Mouse (Mus musculus) intestine, embryonic 15.5 days (tissue): ENCODE measurements around the gene Pdgfra. TPM values are rescaled to one million over a fixed set of nuclear protein-coding genes. Genes with fewer than 3 reads are reported as not detected.

Experiments
- ATAC-seq: fragments of 200-750 bp; cut with Nextera tagmentation; 2 replicates; pipeline ENCODE4 v1.8.0; 2017; ENCODE audit warnings: moderate TSS enrichment, moderate library complexity
- H3K27ac ChIP-seq: fragments of 300-500 bp; sonication (generic); 2 replicates; pipeline ENCODE4 v1.5.1; 2015; ENCODE audit warnings: mild to moderate bottlenecking, inconsistent platforms
- H3K27me3 ChIP-seq: fragments of 300-500 bp; sonication (generic); replicated peaks from 2 replicates; pipeline ENCODE4 v1.6.1; 2015; ENCODE audit warnings: inconsistent platforms
- H3K36me3 ChIP-seq: fragments of 300-500 bp; sonication (generic); 2 replicates; pipeline ENCODE4 v1.6.1; 2015; ENCODE audit warnings: inconsistent platforms
- H3K4me1 ChIP-seq: fragments of 300-500 bp; sonication (generic); replicated peaks from 2 replicates; pipeline ENCODE4 v1.6.1; 2015; ENCODE audit warnings: inconsistent platforms
- H3K4me2 ChIP-seq: fragments of 300-500 bp; sonication (generic); replicated peaks from 2 replicates; pipeline ENCODE4 v1.6.1; 2015; ENCODE audit warnings: mild to moderate bottlenecking, inconsistent platforms
- H3K4me3 ChIP-seq: fragments of 300-500 bp; sonication (generic); replicated peaks from 2 replicates; pipeline ENCODE4 v1.5.1; 2015; ENCODE audit warnings: inconsistent platforms
- H3K9ac ChIP-seq: fragments of 300-500 bp; sonication (generic); 2 replicates; pipeline ENCODE4 v1.6.1; 2015; ENCODE audit warnings: inconsistent platforms
- H3K9me3 ChIP-seq: fragments of 300-500 bp; sonication (generic); 2 replicates; pipeline ENCODE4 v1.6.1; 2016; ENCODE audit warnings: inconsistent platforms
- WGBS: fragments of 180-500 bp; shearing (Covaris S2); methylation state at CpG from one replicate; pipeline ENCODE4 v1.1.7; 2015; 5-methylcytosine and 5-hydroxymethylcytosine counted together
- polyA plus RNA-seq: library from polyadenylated mRNA; unstranded; fragments of >200 nt; fragmentation: Nextera tagmentation; extraction: Ambion mirVana; gene quantifications from 2 replicates; pipeline ENCODE4 v1.2.1, GENCODE M21; 2015

The Pdgfra gene
- polyA plus RNA-seq, 1 experiment from 2014 or later: 37.2 TPM

DNA sequence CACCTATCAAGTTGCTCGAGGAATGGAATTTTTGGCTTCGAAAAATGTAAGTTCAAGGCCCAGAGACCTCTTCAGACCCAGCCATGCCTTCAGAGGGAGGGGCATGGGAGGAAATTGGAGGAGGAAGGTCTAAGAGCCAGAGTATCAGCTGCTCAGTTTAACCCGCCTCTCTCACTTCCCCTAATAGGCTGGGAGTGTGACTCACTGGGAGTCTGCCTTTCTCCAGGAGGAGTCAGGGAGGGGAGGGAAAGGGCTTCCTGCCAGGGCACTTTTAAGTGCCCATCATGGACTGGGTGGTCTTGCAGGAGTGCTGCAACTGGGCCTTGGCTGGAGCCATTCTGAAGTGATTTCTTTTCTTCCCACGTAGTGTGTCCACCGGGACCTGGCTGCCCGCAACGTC, 33.5 kb downstream of the Pdgfra start:
- H3K9me3 ChIP-seq: no peaks in the 10 kb centered on the region
- WGBS: 84% methylated on average over 7 of the region's 7 CpGs
- H3K9ac ChIP-seq: no peak overlapping the region
- H3K4me2 ChIP-seq: no peak overlapping the region
- no peak for ATAC-seq
- no peak overlapping the region for H3K4me3 ChIP-seq
- H3K4me1 ChIP-seq: no peaks in the 10 kb centered on the region
- no peaks in the 10 kb centered on the region for H3K27me3 ChIP-seq
- no peak overlapping the region for H3K27ac ChIP-seq
- peaks cover 8% of the 10 kb centered on the region; the same call in 1 of the 2 replicates for H3K36me3 ChIP-seq

- Histone ChIP-seq H3K9me3 (no peaks in the 10 kb centered on the region), H3K4me3 (no peak overlapping the region), H3K4me2 (no peak overlapping the region), H3K4me1 (no peaks in the 10 kb centered on the region), H3K36me3 (0 out of 2 replicates have a peak, but pooled peaks cover 5% of the 10 kb centered on the region), H3K27me3 (no peaks in the 10 kb centered on the region), H3K27ac (no peak overlapping the region), H3K9ac (no peak overlapping the region)
- no peak for ATAC-seq
- WGBS: 84% methylated on average over 15 of the region's 15 CpGs
Observed at GRCm38 (mm10) chr5:75189319-75189987, 37.4 kb downstream of the Pdgfra start.

GRCm38 (mm10) chr5:75193107-75193506, 41.0 kb downstream of the Pdgfra start:
- no peak overlapping the region for H3K4me3 ChIP-seq
- H3K9me3 ChIP-seq: no peaks in the 10 kb centered on the region
- 89% methylated on average over 5 of the region's 5 CpGs for WGBS
- H3K27me3 ChIP-seq: no peaks in the 10 kb centered on the region
- H3K27ac ChIP-seq: no peak overlapping the region
- H3K36me3 ChIP-seq: 0 out of 2 replicates have a peak, but pooled peaks cover 4% of the 10 kb centered on the region
- H3K9ac ChIP-seq: no peak overlapping the region
- ATAC-seq: no peak
- H3K4me1 ChIP-seq: no peaks in the 10 kb centered on the region
- H3K4me2 ChIP-seq: no peak overlapping the region

DNA sequence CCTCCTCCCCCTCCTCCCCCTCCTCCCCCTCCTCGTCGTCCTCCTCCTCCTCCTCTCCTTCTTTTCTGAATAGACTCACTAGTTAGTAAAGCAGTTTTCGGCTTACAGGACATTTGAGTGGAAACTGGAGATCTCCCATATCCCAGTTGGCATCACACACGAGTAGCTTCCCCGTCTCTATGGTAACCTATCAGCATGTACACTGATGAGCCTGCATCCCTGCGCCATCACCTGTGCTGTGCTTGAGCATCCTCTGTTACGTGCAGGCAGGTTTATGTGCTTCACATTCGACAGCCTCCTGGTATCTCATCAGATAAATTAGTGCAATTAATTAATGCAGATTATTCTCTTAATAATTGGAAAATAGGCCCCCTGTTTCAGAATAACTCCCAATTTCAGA, 46.3 kb downstream of the Pdgfra start:
- no peak overlapping the region for H3K27ac ChIP-seq
- no peak overlapping the region for H3K9ac ChIP-seq
- no peaks in the 10 kb centered on the region for H3K9me3 ChIP-seq
- no peak for ATAC-seq
- no peaks in the 10 kb centered on the region for H3K4me1 ChIP-seq
- H3K4me2 ChIP-seq: no peak overlapping the region
- H3K4me3 ChIP-seq: no peak overlapping the region
- 0 out of 2 replicates have a peak, but pooled peaks cover 2% of the 10 kb centered on the region for H3K36me3 ChIP-seq
- H3K27me3 ChIP-seq: no peaks in the 10 kb centered on the region
- WGBS: 79% methylated on average over 8 of the region's 8 CpGs

- WGBS: 70% methylated on average over 9 of the region's 9 CpGs
- no peaks in the 10 kb centered on the region for H3K9me3 ChIP-seq
- H3K27ac ChIP-seq: no peak overlapping the region
- no peaks in the 10 kb centered on the region for H3K4me1 ChIP-seq
- no peak for ATAC-seq
- H3K36me3 ChIP-seq: no peaks in the 10 kb centered on the region
- H3K27me3 ChIP-seq: no peaks in the 10 kb centered on the region
- no peak overlapping the region for H3K9ac ChIP-seq
- no peak overlapping the region for H3K4me3 ChIP-seq
- no peak overlapping the region for H3K4me2 ChIP-seq
Observed at GRCm38 (mm10) chr5:75199698-75200365, 47.7 kb downstream of the Pdgfra start.

DNA sequence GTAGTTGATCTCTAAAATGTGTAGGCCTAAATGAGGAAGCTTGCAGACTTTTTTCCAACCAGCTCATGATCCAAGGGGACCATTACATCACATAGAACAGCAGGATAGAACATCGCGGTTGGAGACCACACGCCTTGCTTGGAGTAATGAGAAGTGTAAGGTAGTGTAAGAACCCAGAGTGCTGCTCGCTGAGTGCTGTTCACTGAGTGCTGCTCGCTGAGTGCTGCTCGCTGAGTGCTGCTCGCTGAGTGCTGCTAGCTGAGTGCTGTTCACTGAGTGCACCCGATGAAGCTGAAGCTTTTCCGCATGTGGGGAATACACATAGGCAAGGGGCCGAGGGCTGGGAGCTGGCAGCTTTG, 48.3 kb downstream of the Pdgfra start:
- H3K27ac ChIP-seq: no peak overlapping the region
- no peak overlapping the region for H3K4me3 ChIP-seq
- 89% methylated on average over 10 of the region's 10 CpGs for WGBS
- no peaks in the 10 kb centered on the region for H3K4me1 ChIP-seq
- no peaks in the 10 kb centered on the region for H3K36me3 ChIP-seq
- no peak for ATAC-seq
- H3K4me2 ChIP-seq: no peak overlapping the region
- no peaks in the 10 kb centered on the region for H3K27me3 ChIP-seq
- no peak overlapping the region for H3K9ac ChIP-seq
- no peaks in the 10 kb centered on the region for H3K9me3 ChIP-seq

- WGBS: 85% methylated on average over 3 of the region's 3 CpGs
- H3K4me2 ChIP-seq: no peak overlapping the region
- no peak for ATAC-seq
Observed at GRCm38 (mm10) chr5:75207905-75208304, 55.8 kb downstream of the Pdgfra start.

DNA sequence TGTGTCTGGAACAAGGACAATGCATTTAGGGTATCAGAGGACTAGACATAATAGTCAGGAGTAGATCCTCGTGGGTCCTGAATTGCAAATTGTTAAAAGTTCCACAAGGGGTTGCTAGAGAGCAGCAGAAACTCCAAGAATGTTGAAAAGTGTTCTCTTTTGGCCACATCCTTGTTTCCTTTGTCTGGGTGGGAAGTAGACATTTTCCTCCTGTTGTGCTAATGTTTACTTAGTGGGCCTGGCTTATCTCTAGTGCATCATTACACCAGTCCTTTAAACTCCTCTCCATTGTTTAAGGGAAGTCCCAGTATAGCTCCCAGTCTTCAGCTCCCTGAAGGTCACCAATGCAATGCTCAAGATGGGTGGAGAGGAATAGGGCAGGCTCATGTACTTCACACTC, 57.9 kb downstream of the Pdgfra start:
- Histone ChIP-seq H3K4me1 (0 out of 2 replicates have a peak, but pooled peaks cover 2% of the 10 kb centered on the region), H3K9ac (no peak overlapping the region), H3K27me3 (no peaks in the 10 kb centered on the region), H3K36me3 (no peaks in the 10 kb centered on the region), H3K4me3 (no peak overlapping the region), H3K9me3 (no peaks in the 10 kb centered on the region), H3K27ac (no peak overlapping the region), H3K4me2 (no peak overlapping the region)
- peak; percentile 45 for ATAC-seq
- WGBS: 5% methylated on average over 1 of the region's 1 CpGs

More at GRCm38 (mm10) chr5:75207905-75208304, 55.8 kb downstream of the Pdgfra start:
- H3K27ac ChIP-seq: no peak overlapping the region
- no peaks in the 10 kb centered on the region for H3K9me3 ChIP-seq
- H3K4me1 ChIP-seq: 0 out of 2 replicates have a peak, but pooled peaks cover 2% of the 10 kb centered on the region
- no peaks in the 10 kb centered on the region for H3K27me3 ChIP-seq
- no peaks in the 10 kb centered on the region for H3K36me3 ChIP-seq
- no peak overlapping the region for H3K4me3 ChIP-seq
- H3K9ac ChIP-seq: no peak overlapping the region

GRCm38 (mm10) chr5:75214520-75214919, 62.4 kb downstream of the Pdgfra start:
- WGBS: 52% methylated on average over 6 of the region's 6 CpGs
- ATAC-seq: no peak
- H3K27me3 ChIP-seq: no peaks in the 10 kb centered on the region

DNA sequence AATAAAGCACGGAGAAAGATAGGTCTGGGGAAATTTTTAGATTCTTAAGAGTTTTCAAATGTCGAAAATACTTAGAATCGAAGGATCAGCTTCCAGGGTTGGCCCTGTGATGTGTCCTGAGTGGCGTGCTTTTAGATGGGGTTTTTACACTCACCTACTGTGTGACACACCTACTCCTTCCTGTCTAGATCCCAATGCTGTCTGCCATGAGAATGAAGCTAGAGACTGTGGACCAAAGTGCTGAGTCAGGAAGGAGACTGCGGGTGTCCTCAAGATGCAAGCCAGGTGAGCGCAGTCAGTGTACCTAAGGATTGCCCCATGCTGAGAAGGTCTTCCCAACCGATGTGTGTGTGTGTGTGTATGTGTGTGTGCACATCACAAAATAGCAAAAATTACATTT, 62.8 kb downstream of the Pdgfra start:
- H3K4me1 ChIP-seq: 0 out of 2 replicates have a peak, but pooled peaks cover 2% of the 10 kb centered on the region
- no peak overlapping the region for H3K4me3 ChIP-seq
- H3K27me3 ChIP-seq: no peaks in the 10 kb centered on the region
- ATAC-seq: no peak
- H3K27ac ChIP-seq: no peak overlapping the region
- no peak overlapping the region for H3K9ac ChIP-seq
- 75% methylated on average over 7 of the region's 7 CpGs for WGBS
- no peaks in the 10 kb centered on the region for H3K9me3 ChIP-seq
- no peaks in the 10 kb centered on the region for H3K36me3 ChIP-seq
- no peak overlapping the region for H3K4me2 ChIP-seq

More at GRCm38 (mm10) chr5:75214520-75214919, 62.4 kb downstream of the Pdgfra start:
- Histone ChIP-seq H3K27ac (no peak overlapping the region), H3K4me3 (no peak overlapping the region), H3K36me3 (no peaks in the 10 kb centered on the region), H3K9me3 (no peaks in the 10 kb centered on the region), H3K4me1 (0 out of 2 replicates have a peak, but pooled peaks cover 2% of the 10 kb centered on the region), H3K4me2 (no peak overlapping the region), H3K9ac (no peak overlapping the region)

- Histone ChIP-seq H3K27ac (no peak overlapping the region), H3K4me2 (no peak overlapping the region), H3K4me1 (no peaks in the 10 kb centered on the region), H3K36me3 (no peaks in the 10 kb centered on the region), H3K27me3 (no peaks in the 10 kb centered on the region), H3K4me3 (no peak overlapping the region), H3K9ac (no peak overlapping the region), H3K9me3 (no peaks in the 10 kb centered on the region)
- 81% methylated on average over 7 of the region's 7 CpGs for WGBS
- ATAC-seq: no peak
Observed at GRCm38 (mm10) chr5:75215678-75216256, 63.7 kb downstream of the Pdgfra start.

DNA sequence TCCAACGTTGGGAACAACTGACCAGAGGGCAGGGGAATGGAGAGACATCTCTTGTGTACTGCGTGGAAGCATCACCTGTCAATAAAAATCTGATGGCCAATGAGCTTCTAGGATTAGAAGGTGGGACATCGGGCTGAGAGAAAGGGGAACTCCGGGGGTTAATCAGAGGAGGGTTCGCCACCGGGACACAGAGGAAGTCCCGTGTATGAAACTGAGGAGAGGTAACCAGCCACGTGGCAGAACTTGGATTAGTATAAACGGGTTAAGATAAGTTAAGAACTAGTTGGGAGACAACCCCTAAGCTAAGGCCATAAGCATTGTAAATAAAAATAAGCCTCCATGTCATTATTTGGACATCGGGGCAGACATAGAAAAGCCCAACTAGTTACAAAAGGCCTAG, 69.5 kb downstream of the Pdgfra start:
- Histone ChIP-seq H3K36me3 (no peaks in the 10 kb centered on the region), H3K4me3 (no peak overlapping the region), H3K4me1 (no peaks in the 10 kb centered on the region), H3K27ac (no peak overlapping the region), H3K27me3 (no peaks in the 10 kb centered on the region), H3K9ac (no peak overlapping the region), H3K4me2 (no peak overlapping the region), H3K9me3 (no peaks in the 10 kb centered on the region)
- ATAC-seq: no peak
- 79% methylated on average over 10 of the region's 10 CpGs for WGBS
